Mouse (Mus musculus) stomach, postnatal 0 days (tissue): ENCODE results near the gene Slc15a1. TPM values are rescaled to one million over a fixed set of nuclear protein-coding genes. Genes with fewer than 3 reads are reported as not detected.

ENCODE experiments used
- ATAC-seq: fragments of 200-750 bp; cut with Nextera tagmentation; 2 replicates; pipeline ENCODE4 v1.8.0; 2017; ENCODE audit not compliant: low FRiP score, low TSS enrichment
- DNase-seq: peaks from one replicate; pipeline ENCODE4 v3.0.0-alpha.2; 2016; ENCODE audit warnings: low spot score
- H3K27ac ChIP-seq: fragments of 300-500 bp; sonication (generic); replicated peaks from 2 replicates; pipeline ENCODE4 v1.5.1; 2014; ENCODE audit warnings: mild to moderate bottlenecking, control low read depth
- H3K27me3 ChIP-seq: fragments of 300-500 bp; sonication (generic); 2 replicates; pipeline ENCODE4 v1.6.1; 2014; ENCODE audit warnings: low read length; ENCODE audit not compliant: control insufficient read depth, insufficient read depth
- H3K36me3 ChIP-seq: fragments of 300-500 bp; sonication (generic); 2 replicates; pipeline ENCODE4 v1.6.1; 2014; ENCODE audit warnings: low read length, mixed read lengths; ENCODE audit not compliant: control insufficient read depth, insufficient read depth
- H3K4me1 ChIP-seq: fragments of 300-500 bp; sonication (generic); replicated peaks from 2 replicates; pipeline ENCODE4 v1.6.1; 2014; ENCODE audit warnings: antibody characterized with exemption; ENCODE audit not compliant: control insufficient read depth, insufficient read depth
- H3K4me2 ChIP-seq: fragments of 300-500 bp; sonication (generic); replicated peaks from 2 replicates; pipeline ENCODE4 v1.6.1; 2014; ENCODE audit warnings: low read depth, mild to moderate bottlenecking, control low read depth, moderate library complexity
- H3K4me3 ChIP-seq: fragments of 300-500 bp; sonication (generic); 2 replicates; pipeline ENCODE4 v1.5.1; 2014; ENCODE audit warnings: low read depth, low read length, control low read depth
- H3K9ac ChIP-seq: fragments of 300-500 bp; sonication (generic); 2 replicates; pipeline ENCODE4 v1.6.1; 2014; ENCODE audit warnings: mild to moderate bottlenecking, low read length, control low read depth, mixed read lengths
- H3K9me3 ChIP-seq: fragments of 300-500 bp; sonication (generic); 2 replicates; pipeline ENCODE4 v1.6.1; 2016; ENCODE audit warnings: low read length; ENCODE audit not compliant: control insufficient read depth
- CTCF ChIP-seq: IDR thresholded peaks from 2 replicates; pipeline ENCODE4 v1.5.1; 2016; ENCODE audit warnings: antibody characterized with exemption, low read depth, mild to moderate bottlenecking, moderate library complexity
- EP300 ChIP-seq: optimal IDR thresholded peaks from 2 replicates; pipeline ENCODE3; 2016; ENCODE audit warnings: antibody characterized with exemption
- WGBS: fragments of 180-500 bp; shearing (Covaris S2); extraction: QIAGEN DNeasy Blood & Tissue Kit; methylation state at CpG from one replicate; pipeline ENCODE4 v1.1.7; 2014; 5-methylcytosine and 5-hydroxymethylcytosine counted together
- polyA plus RNA-seq: library from polyadenylated mRNA; unstranded; fragments of >200 nt; fragmentation: Nextera tagmentation; extraction: Ambion mirVana; gene quantifications from 2 replicates; pipeline ENCODE4 v1.2.1, GENCODE M21; 2015

Slc15a1 gene
- polyA plus RNA-seq, 1 experiment from 2014 or later: 12.0 TPM

DNA sequence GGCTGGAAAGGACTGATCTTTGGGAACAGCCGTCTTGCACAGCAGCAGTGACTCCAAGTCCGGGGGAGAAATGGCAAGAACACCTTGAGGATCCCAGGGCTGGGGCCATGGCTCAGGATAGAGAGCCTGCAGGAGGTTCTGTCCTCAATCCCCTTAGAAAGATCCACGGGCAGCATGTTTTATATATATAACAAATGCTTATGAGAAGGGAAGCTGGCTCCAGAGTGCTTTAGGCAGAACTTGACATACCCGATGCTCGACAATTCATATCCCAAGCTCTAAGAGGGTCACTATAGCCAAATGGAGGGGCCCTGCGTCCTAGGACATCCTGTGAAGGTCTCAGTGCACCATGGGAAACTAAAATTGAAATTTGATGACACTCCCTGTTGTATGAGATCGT, 73.8 kb downstream of the Slc15a1 start:
- no peaks in the 10 kb centered on the region for H3K36me3 ChIP-seq
- H3K4me1 ChIP-seq: no peaks in the 10 kb centered on the region
- no peak overlapping the region for H3K9ac ChIP-seq
- H3K9me3 ChIP-seq: no peaks in the 10 kb centered on the region
- no peaks in the 10 kb centered on the region for H3K27me3 ChIP-seq
- TF ChIP-seq CTCF (no peak), EP300 (no peak)
- DNase-seq (no peak), ATAC-seq (no peak)
- no peak overlapping the region for H3K4me3 ChIP-seq
- no peak overlapping the region for H3K4me2 ChIP-seq
- no peak overlapping the region for H3K27ac ChIP-seq
- 81% methylated on average over 7 of the region's 7 CpGs for WGBS

DNA sequence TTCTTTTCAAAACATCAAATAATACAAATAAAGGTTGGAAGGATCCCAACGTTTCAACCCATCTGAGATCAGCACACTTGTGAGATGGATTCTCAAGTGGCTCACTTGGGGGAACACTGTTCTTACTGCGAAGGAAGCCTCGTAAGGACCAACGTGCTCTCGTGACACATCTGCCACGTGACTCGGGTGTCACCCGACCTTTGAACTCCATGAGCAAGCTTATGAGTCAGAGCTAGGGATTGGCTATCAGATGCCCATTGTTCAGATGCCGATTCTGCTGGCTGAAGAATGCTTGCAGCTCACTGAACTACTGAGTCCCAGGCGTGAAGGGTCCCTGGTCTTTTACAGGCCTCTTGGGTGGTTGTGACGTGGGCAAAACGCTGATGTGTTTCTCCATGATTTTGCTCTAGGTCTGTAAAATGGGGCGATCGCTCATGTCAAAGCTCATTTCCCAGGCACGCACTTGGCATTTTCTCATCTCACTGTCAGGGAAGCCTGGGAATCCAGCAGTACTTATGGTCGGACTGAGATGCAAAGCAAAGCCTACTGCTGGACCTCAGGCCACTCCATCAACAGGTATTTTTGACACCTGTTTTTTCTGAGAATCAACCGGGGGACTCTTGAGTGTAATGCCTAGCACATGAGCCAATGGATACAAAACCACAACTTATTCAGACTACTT, 75.1 kb downstream of the Slc15a1 start:
- Histone ChIP-seq H3K9ac (no peak overlapping the region), H3K4me2 (no peak overlapping the region), H3K36me3 (no peaks in the 10 kb centered on the region), H3K27ac (no peak overlapping the region), H3K4me3 (no peak overlapping the region), H3K9me3 (no peaks in the 10 kb centered on the region), H3K4me1 (no peaks in the 10 kb centered on the region), H3K27me3 (no peaks in the 10 kb centered on the region)
- ATAC-seq (peak; percentile 48; the same call in 1 of the 2 replicates), DNase-seq (peak; percentile 57)
- WGBS: 72% methylated on average over 17 of the region's 17 CpGs
- no peak for TF ChIP-seq CTCF
- TF ChIP-seq EP300: no peak

DNA sequence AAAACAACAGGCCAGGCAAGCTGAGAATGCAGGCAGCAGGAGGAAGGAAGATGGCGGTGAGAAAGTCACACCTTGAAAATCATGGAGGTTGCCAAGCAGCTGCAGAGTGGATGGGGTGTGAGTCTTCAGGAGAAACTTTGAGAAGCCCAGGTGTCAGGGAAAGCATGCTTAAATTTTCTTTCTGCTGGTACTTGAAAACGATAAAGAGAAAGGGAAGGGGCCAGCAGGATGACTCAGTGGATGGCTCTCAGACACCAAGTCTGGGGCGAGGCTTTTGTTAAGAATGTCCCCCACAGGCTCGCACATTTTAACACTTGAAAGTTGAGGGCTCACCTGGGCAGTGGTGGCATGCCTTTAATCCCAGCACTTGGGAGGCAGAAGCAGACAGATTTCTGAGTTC, 76.9 kb downstream of the Slc15a1 start:
- no peaks in the 10 kb centered on the region for H3K9me3 ChIP-seq
- no peak overlapping the region for H3K4me2 ChIP-seq
- TF ChIP-seq EP300 (no peak), CTCF (no peak)
- no peak overlapping the region for H3K4me3 ChIP-seq
- no peaks in the 10 kb centered on the region for H3K4me1 ChIP-seq
- DNase-seq (no peak), ATAC-seq (no peak)
- no peaks in the 10 kb centered on the region for H3K27me3 ChIP-seq
- WGBS: 86% methylated on average over 4 of the region's 4 CpGs
- no peak overlapping the region for H3K9ac ChIP-seq
- H3K27ac ChIP-seq: no peak overlapping the region
- H3K36me3 ChIP-seq: no peaks in the 10 kb centered on the region

DNA sequence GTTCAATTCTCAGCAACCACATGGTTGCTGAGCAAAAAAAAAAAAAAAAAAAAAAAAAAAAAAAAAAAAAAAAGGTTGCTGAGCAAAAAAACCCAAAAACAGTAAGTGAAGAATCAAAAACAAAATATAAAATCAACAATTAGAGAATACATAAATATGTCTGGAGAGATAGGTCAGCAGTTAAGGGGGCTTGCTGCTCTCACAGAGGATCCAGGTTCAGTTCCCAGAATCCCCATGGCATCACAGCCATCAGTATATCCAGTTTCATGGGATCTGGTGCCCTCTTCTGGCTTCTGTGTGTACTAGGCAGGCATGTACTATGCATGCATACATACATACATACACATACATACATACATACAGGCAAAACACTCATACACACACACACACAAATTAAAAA, 78.3 kb downstream of the Slc15a1 start:
- Histone ChIP-seq H3K9ac (no peak overlapping the region), H3K9me3 (no peaks in the 10 kb centered on the region), H3K4me3 (no peak overlapping the region), H3K36me3 (no peaks in the 10 kb centered on the region), H3K4me2 (no peak overlapping the region), H3K27me3 (no peaks in the 10 kb centered on the region), H3K27ac (no peak overlapping the region), H3K4me1 (0 out of 2 replicates have a peak, but pooled peaks cover 2% of the 10 kb centered on the region)
- TF ChIP-seq EP300: no peak
- TF ChIP-seq CTCF: peak; percentile 68
- no peak for ATAC-seq
- no peak for DNase-seq

DNA sequence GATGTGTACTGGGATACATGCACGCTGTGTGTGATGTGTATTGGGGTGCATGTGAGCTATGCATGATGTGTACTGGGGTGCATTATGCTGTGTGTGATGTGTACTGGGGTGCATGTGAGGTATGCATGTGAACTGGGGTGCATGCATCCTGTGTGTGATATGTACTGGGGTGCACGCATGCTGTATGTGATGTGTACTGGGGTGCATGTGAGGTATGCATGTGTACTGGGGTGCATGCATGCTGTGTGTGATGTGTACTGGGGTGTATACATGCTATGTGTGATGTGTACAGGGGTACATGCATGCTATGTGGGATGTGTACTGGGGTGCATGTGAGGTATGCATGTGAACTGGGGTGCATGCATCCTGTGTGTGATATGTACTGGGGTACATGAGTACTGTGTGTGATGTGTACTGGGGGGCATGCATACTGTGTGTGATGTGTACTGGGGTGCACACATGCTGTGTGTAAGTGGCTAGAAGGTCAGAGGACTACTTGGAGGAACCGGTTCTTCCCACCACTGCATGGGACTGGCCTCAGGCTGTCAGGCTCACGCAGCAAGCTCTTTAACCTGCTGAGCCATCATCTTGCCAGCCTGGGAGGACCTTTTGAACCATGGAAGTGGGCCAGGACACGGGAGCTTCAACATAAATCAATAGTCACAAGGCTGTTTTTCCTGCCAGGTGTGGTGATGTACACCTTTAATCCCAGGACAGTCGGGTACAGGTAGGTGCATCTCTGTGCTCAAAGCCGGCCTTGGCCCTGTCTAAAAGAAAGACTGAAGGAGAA, 79.9 kb downstream of the Slc15a1 start:
- 61% methylated on average over 7 of the region's 7 CpGs for WGBS
- 0 out of 2 replicates have a peak, but pooled peaks cover 2% of the 10 kb centered on the region for H3K4me1 ChIP-seq
- ATAC-seq: peak; percentile 41; the same call in 1 of the 2 replicates

DNA sequence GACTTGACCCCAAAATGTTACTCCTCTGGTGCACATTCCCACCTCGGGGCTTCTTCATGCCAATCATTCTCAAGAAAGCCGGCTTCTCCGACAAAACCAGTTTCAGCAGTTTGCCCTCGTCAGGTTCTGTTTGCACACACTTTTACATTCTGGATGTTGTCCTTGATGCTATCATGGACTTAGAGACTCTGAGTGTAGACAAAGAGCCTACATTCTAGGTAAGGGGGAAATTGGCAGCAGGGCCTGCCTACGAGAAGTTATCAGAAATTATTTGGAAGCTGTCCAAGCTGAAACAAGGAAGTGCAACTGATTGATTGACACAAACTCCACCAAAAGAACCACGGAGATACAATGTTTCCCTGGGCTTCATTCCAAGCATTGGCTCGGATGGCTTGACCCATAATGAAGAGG, 81.7 kb downstream of the Slc15a1 start:
- 0 out of 2 replicates have a peak, but pooled peaks cover 2% of the 10 kb centered on the region for H3K4me1 ChIP-seq
- H3K9ac ChIP-seq: no peak overlapping the region
- peak overlapping the region; percentile 69 for H3K27ac ChIP-seq
- no peaks in the 10 kb centered on the region for H3K36me3 ChIP-seq
- 28% methylated on average over 7 of the region's 7 CpGs for WGBS
- DNase-seq (no peak), ATAC-seq (peak; percentile 61)
- H3K27me3 ChIP-seq: no peaks in the 10 kb centered on the region
- H3K4me3 ChIP-seq: no peak overlapping the region
- no peak overlapping the region for H3K4me2 ChIP-seq
- no peaks in the 10 kb centered on the region for H3K9me3 ChIP-seq
- TF ChIP-seq EP300 (no peak), CTCF (no peak)

More for the DNA sequence above, 79.9 kb downstream of the Slc15a1 start:
- no peak overlapping the region for H3K4me3 ChIP-seq
- no peak overlapping the region for H3K4me2 ChIP-seq
- no peak for TF ChIP-seq CTCF
- TF ChIP-seq EP300: no peak
- H3K9me3 ChIP-seq: no peaks in the 10 kb centered on the region
- DNase-seq: no peak
- no peak overlapping the region for H3K27ac ChIP-seq
- H3K9ac ChIP-seq: no peak overlapping the region
- H3K36me3 ChIP-seq: no peaks in the 10 kb centered on the region
- H3K27me3 ChIP-seq: no peaks in the 10 kb centered on the region
